Mouse (Mus musculus) MEL-GATA-1-ER (cell line): ENCODE measurements around the gene Map3k12.

ENCODE experiments used
- DNase-seq: peaks from one replicate; pipeline ENCODE4 v3.0.0-alpha.2; 2012; ENCODE audit warnings: low read depth; ENCODE audit errors: extremely low read depth

Gene Map3k12

DNA sequence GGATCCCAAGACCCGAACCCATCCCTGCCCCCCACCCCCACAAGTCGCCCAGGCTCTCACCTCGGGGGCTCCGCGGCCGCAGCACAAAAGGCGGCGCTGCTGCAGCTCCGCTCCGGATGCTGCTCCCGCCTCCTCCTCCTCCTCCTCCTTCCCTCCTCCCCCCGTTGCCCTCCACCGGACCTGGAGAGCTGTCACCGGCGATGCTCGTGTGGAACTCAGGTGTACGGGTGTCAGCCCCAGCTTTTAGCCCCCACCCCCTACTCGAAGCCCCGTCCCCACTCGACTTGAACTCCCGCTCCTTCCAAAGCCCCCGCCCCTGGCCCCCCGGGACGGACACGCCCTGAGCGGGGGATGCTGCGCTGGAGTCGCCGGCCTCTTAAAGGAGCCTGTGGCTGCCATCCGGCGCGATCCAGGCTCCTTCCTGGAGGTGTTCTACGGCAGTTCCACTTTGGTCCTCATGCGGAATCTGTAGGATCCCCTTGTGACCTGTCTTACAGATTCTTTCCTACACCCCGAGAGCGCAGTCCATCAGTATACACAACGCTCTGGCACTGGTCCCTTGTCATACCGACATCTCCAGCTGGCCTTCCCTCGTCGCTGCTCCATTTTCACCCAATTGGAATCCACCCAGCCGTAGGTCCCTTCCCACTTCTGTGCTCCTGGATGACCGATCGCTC, at the start of gene Map3k12:
Gene Map3k12 (minus strand): TSS at position 337 of the 677 bp plus-strand sequence.
- peak; percentile 77 for DNase-seq

DNA sequence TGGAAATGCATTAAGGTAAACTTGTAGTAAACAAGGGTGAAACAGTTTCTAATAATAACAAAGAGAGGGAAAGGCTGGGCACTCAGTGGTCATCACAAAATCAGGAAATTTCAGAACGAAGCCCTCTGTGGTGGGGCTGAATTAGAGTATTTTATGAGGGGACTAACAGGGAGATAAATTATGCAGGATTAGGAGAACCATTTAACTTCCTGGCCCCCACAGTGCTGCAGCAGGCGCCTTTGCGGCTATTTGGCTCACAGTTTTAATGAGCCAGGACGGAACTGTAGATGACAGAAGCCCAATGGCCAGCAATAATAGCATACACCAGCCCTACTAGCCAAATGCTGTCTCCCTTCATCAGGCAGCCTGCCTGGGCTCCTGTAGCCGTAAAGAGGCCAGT, 46.8 kb upstream of the Map3k12 start:
- DNase-seq: no peak

DNA sequence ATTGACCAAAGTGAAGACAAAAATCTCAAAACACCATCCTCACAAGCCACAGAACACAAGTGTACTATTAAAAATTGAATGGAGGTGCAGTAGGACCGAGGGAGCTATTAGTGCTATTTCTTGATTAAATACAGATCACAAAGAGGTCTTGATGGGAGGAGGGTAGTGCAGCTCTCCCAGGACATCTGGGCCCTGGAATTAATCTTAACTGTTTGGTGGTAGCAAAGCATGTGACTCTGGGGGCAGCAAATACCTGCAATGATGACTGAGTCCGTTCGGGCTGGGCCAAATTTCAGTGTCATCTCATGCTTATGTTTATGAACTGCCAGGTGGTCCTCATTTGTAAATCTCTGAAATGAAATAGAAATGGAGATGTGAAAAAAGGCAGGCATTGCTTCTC, 46.2 kb upstream of the Map3k12 start:
- DNase-seq: no peak

GRCm38 (mm10) chr15:102562491-102562890, 45.6 kb upstream of the Map3k12 start:
- no peak for DNase-seq

GRCm38 (mm10) chr15:102557580-102557979, 40.7 kb upstream of the Map3k12 start:
- DNase-seq: no peak

DNA sequence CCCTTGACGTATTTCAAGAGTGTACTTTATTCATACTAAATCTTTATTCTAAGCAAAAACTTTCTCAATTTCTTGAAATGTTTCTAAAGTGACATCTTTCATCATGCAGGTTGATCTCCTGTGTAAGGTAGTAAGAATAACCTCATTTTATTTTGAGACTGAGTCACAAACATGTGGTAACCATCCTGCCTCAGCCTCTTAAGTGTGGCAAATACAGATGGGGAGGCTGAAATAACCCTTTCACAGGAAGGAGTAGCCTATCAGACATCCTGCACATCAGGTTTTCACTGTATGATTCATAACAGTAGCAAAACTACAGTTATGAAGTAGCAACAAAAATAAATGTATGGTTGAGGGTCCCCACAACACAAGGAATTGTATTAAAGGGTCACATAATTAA, 38.7 kb upstream of the Map3k12 start:
- no peak for DNase-seq

DNA sequence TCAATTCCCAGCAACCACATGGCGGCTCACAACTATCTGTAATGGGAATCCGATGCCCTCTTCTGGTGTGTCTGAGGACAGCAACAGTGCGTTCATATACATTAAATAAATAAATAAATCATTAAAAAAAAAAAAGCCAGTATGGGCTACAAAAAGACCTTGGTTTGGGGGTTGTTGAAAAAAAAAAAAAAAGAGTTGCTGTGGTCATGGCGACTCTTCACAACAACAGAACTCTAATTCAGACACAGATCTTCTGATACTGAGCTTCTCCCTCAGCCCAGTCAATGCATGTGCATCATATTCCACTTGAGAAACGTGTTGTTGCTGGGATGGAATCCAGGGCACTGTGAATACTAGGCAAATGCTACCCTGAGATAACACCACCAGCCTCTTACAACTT, 35.7 kb upstream of the Map3k12 start:
- no peak for DNase-seq

- DNase-seq: no peak
These were observed 30.6 kb upstream of the Map3k12 start for GRCm38 (mm10) chr15:102547478-102547877.

DNA sequence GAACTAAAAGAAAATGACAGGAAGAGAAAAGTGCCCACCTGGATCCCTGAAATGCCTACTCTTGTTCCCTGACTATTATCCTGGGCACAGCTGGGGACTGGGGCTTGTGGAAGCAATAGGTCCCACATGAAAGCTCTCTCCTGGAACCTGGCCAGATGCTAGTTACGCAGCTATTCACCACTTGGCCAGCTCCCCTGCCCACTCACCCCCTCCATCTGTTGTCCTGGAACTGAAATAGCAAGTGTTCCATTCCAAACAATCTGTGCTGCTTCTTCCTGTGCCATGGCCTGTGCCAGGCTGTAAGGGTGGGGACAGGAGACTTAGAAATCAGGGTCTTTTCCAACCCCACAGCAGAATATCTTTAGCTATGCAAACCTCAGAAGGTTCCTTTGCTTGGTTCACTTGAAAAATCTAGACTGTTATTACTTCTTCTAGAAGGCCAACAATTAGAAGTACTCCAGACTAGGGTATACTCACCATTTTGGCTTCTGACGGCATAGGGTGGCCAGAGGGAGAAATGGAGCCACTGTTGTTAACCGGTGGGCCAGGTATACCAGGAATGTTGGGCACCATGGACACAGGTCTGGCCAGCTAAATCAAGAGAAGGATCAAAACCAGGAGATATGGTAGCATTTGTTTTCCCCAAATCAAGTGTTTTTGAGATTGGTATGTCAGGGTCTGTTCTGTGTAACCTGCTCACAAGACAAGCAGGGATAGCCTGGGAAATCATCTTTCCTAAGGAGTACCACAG, 30.0 kb upstream of the Map3k12 start:
- DNase-seq: no peak

DNA sequence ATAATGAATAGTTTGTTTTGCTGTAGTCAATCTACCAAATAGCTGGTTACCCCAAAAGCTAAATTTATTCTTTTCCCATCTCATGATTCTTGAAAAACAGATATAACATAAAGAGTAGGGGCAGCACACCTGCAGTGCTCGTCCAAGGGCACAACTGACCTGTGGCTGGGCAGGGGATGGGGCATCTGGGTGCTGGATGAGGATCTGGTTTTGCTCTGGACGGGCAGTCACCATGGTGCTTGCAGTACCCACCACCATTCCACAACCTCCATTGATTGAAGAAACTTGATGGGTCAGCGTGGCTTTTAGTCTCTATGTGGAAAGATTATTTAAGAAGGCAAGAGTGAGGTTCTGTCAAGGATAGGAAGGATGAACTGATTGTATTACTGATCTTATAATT, 29.4 kb upstream of the Map3k12 start:
- DNase-seq: no peak

GRCm38 (mm10) chr15:102544801-102545200, 27.9 kb upstream of the Map3k12 start:
- DNase-seq: no peak

GRCm38 (mm10) chr15:102533926-102534325, 17.1 kb upstream of the Map3k12 start:
- DNase-seq: no peak

- no peak for DNase-seq
These were observed 15.4 kb upstream of the Map3k12 start for GRCm38 (mm10) chr15:102532106-102532900.

DNA sequence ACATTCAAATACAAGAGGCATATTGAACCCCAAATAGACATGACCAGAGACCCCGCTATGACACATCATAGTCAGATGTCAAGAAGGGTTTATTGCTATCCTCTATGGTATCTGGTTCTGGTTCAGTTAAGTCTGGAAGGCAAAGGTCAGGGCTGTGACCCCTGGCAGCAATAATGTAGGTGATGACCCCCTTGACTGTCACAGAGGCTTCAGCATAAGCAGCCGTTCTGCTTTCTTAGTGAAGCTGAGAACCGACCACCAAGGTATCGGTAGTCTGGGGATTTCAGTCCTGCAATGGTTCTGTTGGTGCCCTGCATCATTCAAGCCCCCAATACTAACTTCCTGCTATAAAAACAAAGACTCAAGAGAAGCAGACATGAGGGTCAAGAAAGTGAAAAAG, 14.7 kb upstream of the Map3k12 start:
- no peak for DNase-seq

DNA sequence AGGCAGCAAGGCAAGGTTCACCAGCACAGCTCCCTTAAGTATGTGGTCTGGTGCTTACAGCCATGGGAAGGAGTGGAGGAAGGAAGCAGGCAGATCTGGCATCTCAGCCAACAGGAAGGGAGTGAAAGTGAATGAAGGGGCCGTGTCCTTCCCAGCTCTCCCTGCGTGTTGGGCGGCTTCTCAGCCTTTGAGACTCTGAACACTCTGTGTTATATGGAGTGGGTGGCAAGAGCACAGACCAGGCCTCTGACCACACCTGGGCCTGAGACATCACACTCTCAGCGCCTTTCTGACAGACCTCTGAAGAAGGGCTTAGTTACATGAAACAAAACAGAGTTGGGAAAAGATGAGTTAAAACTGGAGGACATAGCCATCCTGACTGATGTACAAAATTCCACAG, 13.7 kb upstream of the Map3k12 start:
- DNase-seq: no peak

GRCm38 (mm10) chr15:102528396-102528795, 11.5 kb upstream of the Map3k12 start:
- DNase-seq: no peak

DNA sequence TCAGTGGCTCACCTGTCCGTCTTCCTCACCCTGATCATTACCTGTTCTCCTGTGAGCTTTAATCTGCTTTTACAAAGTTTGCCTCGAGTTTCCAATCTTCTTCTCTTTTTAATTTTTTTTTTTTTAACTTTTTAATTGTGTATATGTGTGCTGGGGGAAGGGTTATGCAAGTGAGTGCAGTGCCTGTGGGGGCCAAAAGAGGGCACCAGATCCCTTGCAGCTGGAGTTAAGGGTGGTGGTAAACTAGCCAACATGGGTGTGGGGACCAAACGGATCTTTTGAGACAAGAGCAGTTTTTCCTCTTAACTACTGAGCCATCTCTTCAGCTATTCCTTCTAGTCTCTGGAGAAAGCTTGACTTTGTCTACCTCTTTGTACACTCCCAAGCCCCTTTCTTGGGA, 11.1 kb upstream of the Map3k12 start:
- no peak for DNase-seq

GRCm38 (mm10) chr15:102526111-102527002, 9.5 kb upstream of the Map3k12 start:
- DNase-seq: no peak

- DNase-seq: peak; percentile 64
These were observed 8.1 kb upstream of the Map3k12 start, which contains the start of gene Npff for GRCm38 (mm10) chr15:102524892-102525485. Npff (minus strand) TSS chr15:102524942.

DNA sequence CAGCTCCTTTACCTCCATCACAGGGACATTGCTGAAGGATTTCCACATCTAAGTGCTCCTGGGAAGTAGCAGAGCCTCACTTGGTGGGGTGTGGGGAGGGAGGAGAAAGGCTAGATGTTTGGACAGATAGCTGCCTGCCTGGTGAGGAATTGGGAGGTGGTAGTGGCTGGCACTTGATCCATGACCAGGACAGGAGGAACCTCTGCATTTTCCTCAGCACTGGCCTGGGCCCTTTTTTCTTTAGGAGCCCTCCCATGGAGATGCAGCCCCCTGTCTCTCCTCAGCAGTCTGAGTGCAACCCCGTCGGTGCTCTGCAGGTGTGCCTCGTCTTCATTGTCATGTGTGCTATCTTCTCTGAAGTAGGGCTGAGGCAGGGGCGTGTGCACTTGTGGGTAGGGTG, 4.6 kb upstream of the Map3k12 start:
- no peak for DNase-seq

DNA sequence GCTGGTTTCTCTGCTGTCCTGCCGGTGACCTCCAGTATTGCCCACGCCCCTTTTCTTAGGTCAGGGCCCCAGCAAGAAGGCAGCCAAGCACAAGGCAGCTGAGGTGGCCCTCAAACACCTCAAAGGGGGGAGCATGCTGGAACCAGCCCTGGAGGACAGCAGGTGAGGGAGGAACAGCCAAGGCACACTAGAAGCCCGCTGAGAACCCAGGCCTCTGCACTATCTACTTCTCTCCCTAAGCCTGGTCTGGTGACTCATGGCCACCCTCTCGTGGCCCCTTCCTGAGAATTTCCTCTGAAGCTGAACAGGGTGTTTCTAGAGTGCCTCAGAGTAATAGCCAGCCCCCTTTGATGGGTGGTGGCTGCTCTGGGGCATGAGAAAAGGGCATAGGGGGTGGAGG, 3.6 kb upstream of the Map3k12 start:
- DNase-seq: no peak
